Mouse (Mus musculus) forebrain, embryonic 11.5 days (tissue): ENCODE data around the gene Vps35l. TPM values are rescaled to one million over a fixed set of nuclear protein-coding genes. Genes with fewer than 3 reads are reported as not detected.

ENCODE experiments used
- ATAC-seq: fragments of 200-750 bp; cut with Nextera tagmentation; replicated peaks from 2 replicates; pipeline ENCODE4 v1.8.0; 2017; ENCODE audit warnings: moderate TSS enrichment; ENCODE audit not compliant: low FRiP score
- DNase-seq: peaks from one replicate; pipeline ENCODE4 v3.0.0-alpha.2; 2017; ENCODE audit warnings: low spot score
- H3K27ac ChIP-seq: fragments of 300-500 bp; sonication (generic); 2 replicates; pipeline ENCODE4 v1.5.1; 2014; ENCODE audit warnings: low read depth, low read length
- H3K27me3 ChIP-seq: fragments of 300-500 bp; sonication (generic); 2 replicates; pipeline ENCODE4 v1.6.1; 2014; ENCODE audit warnings: mild to moderate bottlenecking, low read length, mixed read lengths; ENCODE audit not compliant: control insufficient read depth, insufficient read depth
- H3K36me3 ChIP-seq: fragments of 300-500 bp; sonication (generic); 2 replicates; pipeline ENCODE4 v1.6.1; 2014; ENCODE audit warnings: mild to moderate bottlenecking, low read length, moderate library complexity, mixed read lengths; ENCODE audit not compliant: control insufficient read depth, insufficient read depth
- H3K4me1 ChIP-seq: fragments of 300-500 bp; sonication (generic); replicated peaks from 2 replicates; pipeline ENCODE4 v1.6.1; 2014; ENCODE audit warnings: low read length, mixed read lengths; ENCODE audit not compliant: control insufficient read depth, insufficient read depth
- H3K4me2 ChIP-seq: fragments of 300-500 bp; sonication (generic); 2 replicates; pipeline ENCODE4 v1.6.1; 2014; ENCODE audit warnings: low read depth, mild to moderate bottlenecking, low read length, moderate library complexity, mixed read lengths; ENCODE audit not compliant: severe bottlenecking
- H3K4me3 ChIP-seq: fragments of 300-500 bp; sonication (generic); 2 replicates; pipeline ENCODE4 v1.5.1; 2014; ENCODE audit warnings: low read depth, low read length
- H3K9ac ChIP-seq: fragments of 300-500 bp; sonication (generic); 2 replicates; pipeline ENCODE4 v1.6.1; 2014; ENCODE audit warnings: low read length
- H3K9me3 ChIP-seq: fragments of 300-500 bp; sonication (generic); 2 replicates; pipeline ENCODE4 v1.6.1; 2016; ENCODE audit warnings: low read length, mixed read lengths; ENCODE audit not compliant: control insufficient read depth
- WGBS: fragments of 180-500 bp; shearing (Covaris S2); extraction: QIAGEN DNeasy Blood & Tissue Kit; methylation state at CpG from one replicate; pipeline ENCODE4 v1.1.7; 2014; 5-methylcytosine and 5-hydroxymethylcytosine counted together
- polyA plus RNA-seq: library from polyadenylated mRNA; unstranded; fragments of >200 nt; fragmentation: Nextera tagmentation; extraction: Ambion mirVana; gene quantifications from 2 replicates; pipeline ENCODE4 v1.2.1, GENCODE M21; 2014

Vps35l gene
- polyA plus RNA-seq, 1 experiment from 2014 or later = 74.9 TPM

DNA sequence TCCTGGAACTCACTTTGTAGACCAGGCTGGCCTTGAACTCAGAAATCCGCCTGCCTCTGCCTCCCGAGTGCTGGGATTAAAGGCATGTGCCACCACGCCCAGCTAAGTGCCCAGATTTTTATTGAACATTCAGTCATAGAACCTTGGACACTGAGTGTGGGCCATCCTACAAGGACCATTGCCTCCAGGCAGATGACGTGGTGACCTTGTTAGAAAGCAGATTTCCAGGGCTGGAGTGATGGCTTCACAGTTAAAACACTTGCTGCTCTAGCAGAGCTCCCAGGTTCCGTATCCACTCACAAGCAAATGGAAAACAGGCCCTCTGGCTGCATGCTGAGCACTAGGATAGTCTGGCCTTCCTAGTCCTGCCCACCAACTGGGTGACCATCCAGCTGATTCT lies 4.7 kb downstream of the Vps35l start:
- H3K27ac ChIP-seq = no peak overlapping the region
- no peak overlapping the region for H3K9ac ChIP-seq
- H3K9me3 ChIP-seq = no peaks in the 10 kb centered on the region
- H3K36me3 ChIP-seq = peaks cover 6% of the 10 kb centered on the region; the same call in 1 of the 2 replicates
- no peak overlapping the region for H3K4me2 ChIP-seq
- H3K4me3 ChIP-seq = no peak overlapping the region
- ATAC-seq = no peak
- peaks cover 4% of the 10 kb centered on the region; the same call in 1 of the 2 replicates for H3K4me1 ChIP-seq
- no peak for DNase-seq
- no peaks in the 10 kb centered on the region for H3K27me3 ChIP-seq
- WGBS = 93% methylated on average over 5 of the region's 5 CpGs

- H3K9me3 ChIP-seq = no peaks in the 10 kb centered on the region
- no peak overlapping the region for H3K9ac ChIP-seq
- H3K27ac ChIP-seq = no peak overlapping the region
- H3K4me3 ChIP-seq = no peak overlapping the region
- DNase-seq (no peak), ATAC-seq (no peak)
- 88% methylated on average over 12 of the region's 12 CpGs for WGBS
- peaks cover 6% of the 10 kb centered on the region; the same call in 1 of the 2 replicates for H3K36me3 ChIP-seq
- no peak overlapping the region for H3K4me2 ChIP-seq
- no peaks in the 10 kb centered on the region for H3K27me3 ChIP-seq
- no peaks in the 10 kb centered on the region for H3K4me1 ChIP-seq
These were observed 8.1 kb downstream of the Vps35l start for GRCm38 (mm10) chr7:118747891-118748672.

GRCm38 (mm10) chr7:118749706-118750105 lies 9.7 kb downstream of the Vps35l start:
- no peaks in the 10 kb centered on the region for H3K4me1 ChIP-seq
- no peaks in the 10 kb centered on the region for H3K9me3 ChIP-seq
- H3K36me3 ChIP-seq = peaks cover 4% of the 10 kb centered on the region; the same call in 1 of the 2 replicates
- no peaks in the 10 kb centered on the region for H3K27me3 ChIP-seq
- no peak for DNase-seq
- no peak overlapping the region for H3K4me2 ChIP-seq
- no peak overlapping the region for H3K4me3 ChIP-seq
- WGBS = 77% methylated on average over 8 of the region's 8 CpGs
- no peak overlapping the region for H3K9ac ChIP-seq
- no peak overlapping the region for H3K27ac ChIP-seq
- ATAC-seq = no peak

GRCm38 (mm10) chr7:118751625-118752024 lies 11.6 kb downstream of the Vps35l start:
- Histone ChIP-seq H3K9me3 (no peaks in the 10 kb centered on the region), H3K36me3 (peaks cover 6% of the 10 kb centered on the region; the same call in 1 of the 2 replicates), H3K9ac (no peak overlapping the region), H3K4me2 (no peak overlapping the region), H3K27me3 (no peaks in the 10 kb centered on the region), H3K4me3 (no peak overlapping the region), H3K4me1 (no peaks in the 10 kb centered on the region), H3K27ac (no peak overlapping the region)
- DNase-seq (no peak), ATAC-seq (no peak)
- 91% methylated on average over 7 of the region's 7 CpGs for WGBS

DNA sequence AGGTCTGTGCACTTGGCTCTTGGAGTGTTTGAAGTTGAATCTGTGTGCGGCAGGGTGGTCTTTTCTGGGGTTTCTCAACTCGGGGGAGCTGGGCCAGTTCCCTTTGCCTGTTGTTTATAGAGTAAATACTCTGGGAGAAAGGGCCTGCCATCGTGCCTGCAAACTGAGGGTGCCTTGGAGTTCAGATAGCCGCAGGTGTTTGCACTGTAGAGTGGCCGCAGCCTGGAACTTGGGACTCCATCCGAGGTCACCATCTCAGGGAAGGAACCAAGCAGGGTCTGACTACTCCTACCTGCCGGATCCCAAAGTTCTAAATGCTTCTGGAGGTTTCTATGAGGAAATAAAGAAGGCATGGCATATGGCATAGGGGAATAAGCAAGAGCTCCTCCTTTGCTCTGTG lies 15.7 kb downstream of the Vps35l start:
- Histone ChIP-seq H3K36me3 (peaks cover 2% of the 10 kb centered on the region; the same call in 1 of the 2 replicates), H3K4me3 (no peak overlapping the region), H3K9ac (no peak overlapping the region), H3K27me3 (no peaks in the 10 kb centered on the region), H3K27ac (no peak overlapping the region), H3K4me1 (no peaks in the 10 kb centered on the region), H3K9me3 (no peaks in the 10 kb centered on the region), H3K4me2 (no peak overlapping the region)
- 92% methylated on average over 7 of the region's 7 CpGs for WGBS
- DNase-seq (no peak), ATAC-seq (no peak)

GRCm38 (mm10) chr7:118756490-118757265 lies 16.7 kb downstream of the Vps35l start:
- H3K4me3 ChIP-seq = no peak overlapping the region
- no peaks in the 10 kb centered on the region for H3K4me1 ChIP-seq
- H3K9me3 ChIP-seq = no peaks in the 10 kb centered on the region
- H3K27ac ChIP-seq = no peak overlapping the region
- 95% methylated on average over 24 of the region's 24 CpGs for whole genome bisulfite sequencing
- ATAC-seq = no peak
- peaks cover 2% of the 10 kb centered on the region; the same call in 1 of the 2 replicates for H3K36me3 ChIP-seq
- H3K27me3 ChIP-seq = no peaks in the 10 kb centered on the region
- no peak for DNase-seq
- H3K4me2 ChIP-seq = no peak overlapping the region
- no peak overlapping the region for H3K9ac ChIP-seq

- 79% methylated on average over 4 of the region's 4 CpGs for WGBS
- no peak overlapping the region for H3K4me2 ChIP-seq
- DNase-seq (no peak), ATAC-seq (no peak)
- H3K9ac ChIP-seq = no peak overlapping the region
- no peaks in the 10 kb centered on the region for H3K4me1 ChIP-seq
- peaks cover 2% of the 10 kb centered on the region; the same call in 1 of the 2 replicates for H3K36me3 ChIP-seq
- no peaks in the 10 kb centered on the region for H3K27me3 ChIP-seq
- no peaks in the 10 kb centered on the region for H3K9me3 ChIP-seq
- no peak overlapping the region for H3K27ac ChIP-seq
- H3K4me3 ChIP-seq = no peak overlapping the region
These were observed 18.3 kb downstream of the Vps35l start for GRCm38 (mm10) chr7:118758369-118758768.

DNA sequence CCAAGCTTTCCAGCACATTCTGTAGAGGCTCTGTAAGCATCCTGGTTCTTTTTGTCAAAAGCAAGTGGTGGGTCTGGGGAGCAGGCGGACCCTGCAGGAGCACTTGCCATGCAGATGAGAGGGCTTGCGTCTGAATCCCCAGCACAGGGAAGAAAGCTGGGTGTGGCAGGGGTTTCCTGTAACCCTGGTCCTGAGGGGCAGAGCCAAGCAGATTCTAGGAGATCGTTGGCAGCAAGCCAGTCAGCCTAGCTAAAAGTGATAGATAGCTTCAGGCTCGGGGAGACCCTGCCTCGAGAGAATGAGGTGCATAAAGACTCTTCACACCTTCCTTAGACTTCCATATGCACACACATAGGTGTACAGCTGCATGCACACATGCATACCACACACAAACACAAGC lies 19.3 kb downstream of the Vps35l start:
- H3K4me1 ChIP-seq = no peaks in the 10 kb centered on the region
- H3K36me3 ChIP-seq = peaks cover 2% of the 10 kb centered on the region; the same call in 1 of the 2 replicates
- DNase-seq (no peak), ATAC-seq (no peak)
- WGBS = 88% methylated on average over 5 of the region's 5 CpGs
- no peak overlapping the region for H3K4me2 ChIP-seq
- H3K4me3 ChIP-seq = no peak overlapping the region
- no peaks in the 10 kb centered on the region for H3K27me3 ChIP-seq
- H3K27ac ChIP-seq = no peak overlapping the region
- no peaks in the 10 kb centered on the region for H3K9me3 ChIP-seq
- H3K9ac ChIP-seq = no peak overlapping the region
